Mouse (Mus musculus) small intestine, adult 2 months (tissue): Measurements from ENCODE around the gene Ubtfl1.

Source experiments
- CTCF ChIP-seq: fragments of 200-500 bp; IDR thresholded peaks from 2 replicates; pipeline ENCODE4 v1.5.1; 2012; ENCODE audit warnings: low read depth, mild to moderate bottlenecking, control low read depth, inconsistent platforms, low read length, moderate library complexity, mixed read lengths; ENCODE audit not compliant: insufficient replicate concordance, insufficient read length; ENCODE audit errors: extremely low read depth
- POLR2A ChIP-seq: fragments of 200-500 bp; IDR thresholded peaks from 2 replicates; pipeline ENCODE4 v1.6.1; 2012; ENCODE audit warnings: low read depth, mild to moderate bottlenecking, control low read depth, inconsistent platforms, low read length, moderate library complexity

DNA sequence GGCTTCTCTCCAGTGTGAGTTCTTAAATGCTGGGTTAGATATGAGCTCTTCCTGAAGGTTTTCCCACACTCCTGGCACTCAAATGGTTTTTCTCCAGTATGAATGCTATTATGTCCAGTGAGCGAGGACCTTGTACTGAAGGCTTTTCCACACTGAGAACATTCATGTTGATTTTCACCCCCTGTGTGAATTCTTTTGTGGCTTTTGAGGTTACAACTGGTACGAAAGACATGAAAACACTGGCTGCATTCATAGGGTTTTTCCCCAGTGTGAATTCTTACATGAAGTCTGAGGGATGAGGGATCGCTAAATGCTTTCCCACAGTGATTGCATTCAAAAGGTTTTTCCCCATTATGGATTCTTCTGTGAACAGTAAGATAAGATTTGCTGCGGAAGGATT lies 52.3 kb downstream of the Ubtfl1 start:
- TF ChIP-seq CTCF (no peak), POLR2A (no peak)
